Mouse (Mus musculus) adipocyte (in vitro differentiated cells): ENCODE measurements around the gene Clip3.

Experiments
- DNase-seq: peaks from one replicate; pipeline ENCODE4 v3.0.0-alpha.2; 2016; ENCODE audit warnings: low spot score

The Clip3 gene

GRCm38 (mm10) chr7:30295103-30295502 is 3.6 kb downstream of the Clip3 start:
- peak; percentile 86 for DNase-seq

GRCm38 (mm10) chr7:30296816-30297215 is 5.3 kb downstream of the Clip3 start:
- no peak for DNase-seq

GRCm38 (mm10) chr7:30297266-30297665 is 5.7 kb downstream of the Clip3 start:
- no peak for DNase-seq

DNA sequence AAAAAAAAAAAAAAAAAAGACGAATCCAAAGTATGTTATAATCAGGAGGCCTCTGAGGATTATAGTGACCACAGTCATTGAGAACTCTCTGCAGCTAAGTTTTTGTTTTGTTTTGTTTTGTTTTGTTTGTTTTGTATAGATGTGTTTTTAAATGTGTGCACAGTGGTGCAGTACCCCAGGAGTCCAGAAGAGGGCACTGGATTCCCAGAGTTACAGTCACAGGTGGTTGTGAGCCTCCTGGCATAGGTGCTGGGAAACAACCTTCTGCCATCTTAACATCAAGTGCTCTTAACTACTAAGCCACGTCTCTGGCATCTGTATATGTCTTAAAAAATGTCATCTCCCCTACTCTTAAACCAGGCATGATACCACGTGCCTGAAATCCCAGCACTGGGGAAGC is 9.4 kb downstream of the Clip3 start:
- DNase-seq = peak; percentile 46

- peak; percentile 59 for DNase-seq
Observed at GRCm38 (mm10) chr7:30306083-30306779, 14.7 kb downstream of the Clip3 start.

- peak; percentile 93 for DNase-seq
Observed at GRCm38 (mm10) chr7:30308076-30309005, 16.8 kb downstream of the Clip3 start, which contains the start of gene Alkbh6. Gene Alkbh6, plus strand, starts transcription at chr7:30308717.

GRCm38 (mm10) chr7:30309395-30310129 is 18.0 kb downstream of the Clip3 start:
- no peak for DNase-seq

- no peak for DNase-seq
Observed at GRCm38 (mm10) chr7:30310136-30310535, 18.6 kb downstream of the Clip3 start.

DNA sequence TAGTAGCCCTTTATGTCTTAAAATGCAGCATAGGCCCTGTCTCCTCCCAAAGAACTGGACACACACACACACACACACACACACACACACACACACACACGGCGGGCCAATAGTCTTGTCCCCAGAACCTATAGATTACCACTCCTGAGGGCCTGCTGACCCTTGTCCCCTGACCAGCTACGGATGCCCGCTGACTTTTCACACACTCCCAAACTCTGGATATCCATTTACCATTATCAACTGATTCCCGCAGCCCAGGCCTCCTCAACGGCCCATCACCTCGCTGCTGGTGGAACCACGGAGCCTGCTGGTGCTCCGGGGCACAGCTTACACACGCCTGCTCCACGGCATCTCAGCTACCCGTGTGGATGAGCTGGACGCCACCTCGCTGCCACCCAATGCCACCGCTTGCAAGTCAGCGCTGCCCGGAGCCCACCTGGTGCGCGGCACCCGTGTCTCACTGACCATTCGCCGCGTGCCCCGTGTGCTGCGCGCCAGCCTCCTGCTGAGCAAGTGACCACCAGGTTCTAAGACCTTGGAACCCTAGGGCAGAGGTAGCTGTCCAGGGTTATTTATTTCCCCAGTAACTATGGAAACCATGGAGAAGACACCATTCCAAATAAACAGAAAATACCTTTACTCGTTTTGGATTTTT is 22.3 kb downstream of the Clip3 start:
- no peak for DNase-seq

DNA sequence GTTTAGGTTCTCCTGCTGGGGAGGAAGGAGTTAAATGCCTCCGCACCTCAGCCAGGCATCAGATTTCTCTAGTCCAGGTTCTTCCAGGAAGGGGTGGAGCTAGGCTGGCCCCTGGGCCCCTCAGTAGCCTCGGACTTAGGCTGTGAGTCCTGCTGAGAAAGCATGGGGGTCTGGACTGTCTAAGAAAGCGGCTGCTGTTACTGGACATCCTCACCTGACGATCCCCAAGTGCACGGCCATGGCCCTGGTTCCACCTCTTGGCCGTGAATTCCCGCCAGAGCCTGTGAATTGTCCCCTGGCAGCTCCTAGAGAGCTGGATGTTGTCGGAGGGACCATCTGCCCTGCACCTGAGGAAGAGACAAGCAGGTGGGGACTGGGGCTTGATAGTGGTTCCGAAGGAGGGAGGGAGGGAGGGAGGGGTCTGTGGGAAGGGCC is 23.2 kb downstream of the Clip3 start, which contains the start of gene Syne4:
Gene Syne4, plus strand, starts transcription at position 87 of the 435 bp plus-strand sequence.
- DNase-seq = no peak

DNA sequence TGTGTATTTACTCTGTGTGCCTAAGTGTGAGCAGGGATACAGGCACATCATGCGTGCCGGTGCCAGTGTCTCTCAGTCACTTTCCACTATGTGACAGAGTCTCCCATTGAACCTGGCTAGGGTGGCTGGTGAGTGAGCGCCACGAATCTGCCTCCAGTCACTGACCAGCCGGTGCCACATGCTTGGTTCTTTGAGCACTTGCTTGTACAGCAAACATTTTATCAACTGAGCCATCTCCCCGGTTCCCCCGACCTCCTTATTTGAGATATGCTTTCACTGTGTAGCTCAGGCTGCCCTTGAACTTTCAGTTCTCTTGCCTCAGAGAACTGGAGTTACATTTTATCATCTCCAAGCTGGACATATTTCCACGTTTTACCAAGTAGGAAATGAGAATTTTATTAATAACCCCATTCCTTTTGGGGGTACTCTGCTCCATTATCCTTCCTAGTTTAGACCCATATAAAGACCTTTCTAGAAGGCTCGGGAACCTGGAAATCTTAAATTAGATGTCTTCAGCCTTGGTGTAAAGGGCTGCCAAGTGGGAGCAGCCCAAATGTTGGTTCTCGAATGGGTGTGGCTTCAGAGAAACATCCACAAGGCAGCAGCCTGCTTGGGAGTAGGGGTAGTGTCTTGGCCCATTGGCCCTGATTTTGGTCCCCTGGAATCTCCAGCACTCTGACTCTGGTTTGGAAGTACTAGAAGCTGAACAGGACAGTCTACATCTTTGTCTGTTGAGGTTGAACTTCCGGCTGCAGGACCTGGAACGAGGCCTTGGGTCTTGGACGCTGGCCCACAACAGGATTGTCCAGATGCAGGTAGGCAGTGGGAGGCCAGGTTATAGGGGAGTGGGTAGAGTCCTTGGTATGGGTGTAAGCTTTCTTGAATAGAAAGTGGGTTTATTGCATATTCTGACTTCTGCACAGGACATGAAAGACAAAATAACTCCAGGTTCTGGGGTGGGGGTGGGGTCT is 24.3 kb downstream of the Clip3 start:
- no peak for DNase-seq

DNA sequence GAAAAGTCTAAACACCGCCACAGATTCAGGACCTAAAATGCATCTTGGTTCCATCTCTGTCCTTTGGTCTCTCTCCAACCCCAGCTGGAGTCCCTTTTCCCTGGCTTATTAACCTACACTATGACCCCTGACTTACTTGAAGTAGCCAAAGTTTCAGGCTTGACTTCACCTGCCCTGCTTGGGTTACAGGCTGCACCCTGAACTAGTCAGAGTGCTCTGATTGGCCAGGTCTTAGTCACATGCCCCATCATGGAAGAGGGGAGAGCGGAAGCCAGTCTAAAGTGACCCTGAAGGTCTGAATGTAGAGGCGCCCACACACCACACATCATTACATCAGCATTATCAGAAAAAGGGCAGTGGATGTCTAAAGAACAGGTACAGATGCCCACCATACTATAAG is 26.6 kb downstream of the Clip3 start:
- no peak for DNase-seq

GRCm38 (mm10) chr7:30320946-30321345 is 29.4 kb downstream of the Clip3 start:
- no peak for DNase-seq

GRCm38 (mm10) chr7:30321539-30322284 is 30.2 kb downstream of the Clip3 start, which contains the start of gene E130208F15Rik:
Gene E130208F15Rik, plus strand, starts transcription at chr7:30321740.
- DNase-seq = peak; percentile 86

- DNase-seq = peak; percentile 95
Observed at GRCm38 (mm10) chr7:30322285-30322667, 30.7 kb downstream of the Clip3 start.

GRCm38 (mm10) chr7:30322865-30323264 is 31.3 kb downstream of the Clip3 start:
- DNase-seq = no peak

DNA sequence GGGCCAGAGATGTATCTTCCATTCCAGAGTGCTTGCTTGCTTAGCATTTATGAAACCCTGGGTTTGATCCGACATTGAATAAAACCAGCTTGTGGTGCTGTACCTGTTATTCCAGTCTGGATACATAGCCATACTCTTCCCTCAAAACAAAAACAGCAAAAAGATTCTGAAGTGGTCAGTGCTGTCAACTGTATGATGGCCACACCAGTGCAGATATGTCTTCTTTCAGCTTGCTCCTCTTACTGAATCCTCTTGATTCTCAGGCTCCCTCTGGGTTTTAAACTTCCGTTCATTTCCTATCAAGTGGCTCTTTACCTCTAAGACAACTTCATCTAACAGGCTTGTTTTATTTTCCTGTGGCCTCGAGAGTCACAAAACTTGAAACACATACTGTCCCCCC is 32.3 kb downstream of the Clip3 start, which contains the start of gene Sdhaf1:
Gene Sdhaf1, minus strand, starts transcription at position 101 of the 400 bp plus-strand sequence.
- DNase-seq = no peak

GRCm38 (mm10) chr7:30324300-30324944 is 32.9 kb downstream of the Clip3 start:
- no peak for DNase-seq

DNA sequence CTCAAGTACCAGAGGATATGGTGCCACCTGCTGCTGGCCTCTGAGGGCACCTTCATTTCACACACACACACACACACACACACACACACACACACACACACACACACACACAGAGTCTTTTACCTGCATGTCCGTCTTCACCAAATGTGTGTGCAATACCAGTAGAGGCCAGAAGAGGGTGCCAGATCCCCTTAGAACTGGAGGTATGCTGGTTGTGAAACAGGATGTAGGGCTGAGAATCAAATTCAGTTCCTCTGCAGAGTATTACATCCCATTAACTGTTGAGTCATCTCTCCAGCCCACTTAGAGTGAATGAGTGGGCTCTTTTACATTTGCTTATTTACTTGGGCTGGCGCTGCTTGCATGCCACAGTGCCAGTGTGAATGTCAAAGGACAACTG is 33.8 kb downstream of the Clip3 start:
- DNase-seq = peak; percentile 25
